Mouse (Mus musculus) MEL (cell line): Measurements from ENCODE around the gene Porcn. TPM values are rescaled to one million over a fixed set of nuclear protein-coding genes. Genes with fewer than 3 reads are reported as not detected.
A peak's percentile ranks its signal among the peaks of the same experiment; 100 is the strongest.

Experiments used
- DNase-seq: peaks from one replicate; pipeline ENCODE4 v3.0.0; 2011; ENCODE audit warnings: low read depth, low spot score
- H3K27ac ChIP-seq: 2 replicates; pipeline ENCODE4 v1.5.1; 2012; ENCODE audit warnings: low read depth, mild to moderate bottlenecking, control low read depth, low read length, moderate library complexity; ENCODE audit not compliant: control insufficient read depth
- H3K27me3 ChIP-seq, 2 experiments: fragments of 150-350 bp in 1 of 2; sonication (generic) in 1 of 2; 2 replicates each; pipeline ENCODE4 v1.6.1; 2012; ENCODE audit warnings: low read length in 2 of 2, mild to moderate bottlenecking in 2 of 2, improper control_type of control experiment in 1 of 2, moderate library complexity in 1 of 2; ENCODE audit not compliant: insufficient read depth in 2 of 2, control insufficient read depth in 1 of 2
- H3K36me3 ChIP-seq, 2 experiments: 2 replicates each; pipeline ENCODE4 v1.6.1; 2012 to 2014; ENCODE audit warnings: low read length in 2 of 2, improper control_type of control experiment in 1 of 2, inconsistent platforms in 1 of 2, mild to moderate bottlenecking in 1 of 2; ENCODE audit not compliant: insufficient read depth in 2 of 2, control insufficient read depth in 1 of 2
- H3K4me1 ChIP-seq, 2 experiments: fragments of 150-350 bp in 1 of 2; sonication (generic) in 1 of 2; 2 replicates each; pipeline ENCODE4 v1.6.1; 2012; ENCODE audit warnings: low read length in 2 of 2, improper control_type of control experiment in 1 of 2, mild to moderate bottlenecking in 1 of 2; ENCODE audit not compliant: insufficient read depth in 2 of 2, control insufficient read depth in 1 of 2
- H3K4me3 ChIP-seq, 2 experiments: fragments of 150-350 bp in 1 of 2; sonication (generic) in 1 of 2; 2 replicates each; pipeline ENCODE4 v1.5.1; 2012; ENCODE audit warnings: low read depth in 2 of 2, low read length in 2 of 2, mild to moderate bottlenecking in 2 of 2, moderate library complexity in 2 of 2, control low read depth in 1 of 2, improper control_type of control experiment in 1 of 2; ENCODE audit not compliant: control insufficient read depth in 1 of 2, insufficient read depth in 1 of 2
- H3K79me2 ChIP-seq: 2 replicates; pipeline ENCODE4 v1.6.1; 2012; ENCODE audit warnings: mild to moderate bottlenecking, low read length, moderate library complexity; ENCODE audit not compliant: control insufficient read depth, poor library complexity, insufficient read depth
- H3K9ac ChIP-seq: 2 replicates; pipeline ENCODE4 v1.6.1; 2012; ENCODE audit warnings: low read depth, mild to moderate bottlenecking, control low read depth, low read length, moderate library complexity; ENCODE audit not compliant: control insufficient read depth, poor library complexity, severe bottlenecking
- H3K9me3 ChIP-seq: fragments of 150-350 bp; sonication (generic); replicated peaks from 2 replicates; pipeline ENCODE4 v1.6.1; 2012; ENCODE audit warnings: mild to moderate bottlenecking, low read length, improper control_type of control experiment, moderate library complexity; ENCODE audit not compliant: insufficient read depth
- BHLHE40 ChIP-seq: IDR thresholded peaks from 2 replicates; pipeline ENCODE4 v1.6.1; 2012; ENCODE audit warnings: low read depth, mild to moderate bottlenecking, inconsistent platforms, low read length, improper control_type of control experiment, borderline replicate concordance
- CHD1 ChIP-seq: IDR thresholded peaks from 2 replicates; pipeline ENCODE4 v1.6.1; 2012; ENCODE audit warnings: low read depth, mild to moderate bottlenecking, inconsistent platforms, low read length, improper control_type of control experiment
- CHD2 ChIP-seq: IDR thresholded peaks from 2 replicates; pipeline ENCODE4 v1.6.1; 2011; ENCODE audit warnings: low read length, improper control_type of control experiment
- CTCF ChIP-seq, 3 experiments: IDR thresholded peaks in 2 of 3; conservative IDR thresholded peaks in 1 of 3; 2 replicates each; pipeline ENCODE4 v1.5.1; 2011 to 2012; ENCODE audit warnings: low read length in 3 of 3, low read depth in 2 of 3, mild to moderate bottlenecking in 2 of 3, improper control_type of control experiment in 1 of 3, inconsistent platforms in 1 of 3, mixed read lengths in 1 of 3, moderate library complexity in 1 of 3; ENCODE audit not compliant: control insufficient read depth in 1 of 3, insufficient read depth in 1 of 3, poor library complexity in 1 of 3, severe bottlenecking in 1 of 3
- E2F4 ChIP-seq: IDR thresholded peaks from 2 replicates; pipeline ENCODE4 v1.6.1; 2011; ENCODE audit warnings: low read depth, low read length, improper control_type of control experiment, borderline replicate concordance
- EP300 ChIP-seq, 2 experiments: IDR thresholded peaks; 2 replicates each; pipeline ENCODE4 v1.6.1; 2011; ENCODE audit warnings: improper control_type of control experiment in 2 of 2, low read length in 2 of 2, low read depth in 1 of 2, mild to moderate bottlenecking in 1 of 2
- ETS1 ChIP-seq: IDR thresholded peaks from 2 replicates; pipeline ENCODE4 v1.6.1; 2012; ENCODE audit warnings: low read depth, mild to moderate bottlenecking, inconsistent platforms, low read length, improper control_type of control experiment, moderate library complexity
- GABPA ChIP-seq: IDR thresholded peaks from 2 replicates; pipeline ENCODE4 v1.6.1; 2012; ENCODE audit warnings: low read depth, mild to moderate bottlenecking, inconsistent platforms, low read length, improper control_type of control experiment, moderate library complexity
- GATA1 ChIP-seq: IDR thresholded peaks from 2 replicates; pipeline ENCODE4 v1.6.1; 2011; ENCODE audit warnings: low read depth, low read length, improper control_type of control experiment
- HCFC1 ChIP-seq: IDR thresholded peaks from 2 replicates; pipeline ENCODE4 v1.6.1; 2012; ENCODE audit warnings: low read depth, mild to moderate bottlenecking, inconsistent platforms, low read length, improper control_type of control experiment, moderate library complexity
- KAT2A ChIP-seq: conservative IDR thresholded peaks from 2 replicates; pipeline ENCODE4 v1.6.1; 2012; ENCODE audit warnings: low read depth, low read length, improper control_type of control experiment, inconsistent platforms
- MAFK ChIP-seq: IDR thresholded peaks from 2 replicates; pipeline ENCODE4 v1.6.1; 2011; ENCODE audit warnings: low read depth, mild to moderate bottlenecking, low read length, improper control_type of control experiment, borderline replicate concordance
- MAX ChIP-seq: IDR thresholded peaks from 2 replicates; pipeline ENCODE4 v1.6.1; 2011; ENCODE audit warnings: low read length, improper control_type of control experiment
- MAZ ChIP-seq: IDR thresholded peaks from 2 replicates; pipeline ENCODE4 v1.6.1; 2012; ENCODE audit warnings: low read depth, mild to moderate bottlenecking, inconsistent platforms, low read length, improper control_type of control experiment
- MXI1 ChIP-seq: IDR thresholded peaks from 2 replicates; pipeline ENCODE4 v1.6.1; 2011; ENCODE audit warnings: mild to moderate bottlenecking, low read depth, low read length, improper control_type of control experiment
- MYB ChIP-seq: IDR thresholded peaks from 2 replicates; pipeline ENCODE4 v1.6.1; 2011; ENCODE audit warnings: mild to moderate bottlenecking, low read depth, low read length, improper control_type of control experiment
- MYC ChIP-seq: IDR thresholded peaks from 2 replicates; pipeline ENCODE4 v1.6.1; 2011; ENCODE audit warnings: low read depth, mild to moderate bottlenecking, low read length, improper control_type of control experiment, moderate library complexity
- NRF1 ChIP-seq: IDR thresholded peaks from 2 replicates; pipeline ENCODE4 v1.6.1; 2014; ENCODE audit warnings: low read depth, mild to moderate bottlenecking, inconsistent platforms, low read length, improper control_type of control experiment, moderate library complexity; ENCODE audit not compliant: poor library complexity, insufficient read depth, severe bottlenecking
- POLR2A ChIP-seq, 2 experiments: IDR thresholded peaks; 2 replicates each; pipeline ENCODE4 v1.6.1; 2011 to 2012; ENCODE audit warnings: low read length in 2 of 2, mild to moderate bottlenecking in 2 of 2, control low read depth in 1 of 2, improper control_type of control experiment in 1 of 2, low read depth in 1 of 2, moderate library complexity in 1 of 2; ENCODE audit not compliant: control insufficient read depth in 1 of 2, insufficient read depth in 1 of 2, poor library complexity in 1 of 2
- POLR2AphosphoS2 ChIP-seq: IDR thresholded peaks from 2 replicates; pipeline ENCODE4 v1.6.1; 2011; ENCODE audit warnings: low read length, improper control_type of control experiment
- RCOR1 ChIP-seq: IDR thresholded peaks from 2 replicates; pipeline ENCODE4 v1.6.1; 2012; ENCODE audit warnings: low read depth, mild to moderate bottlenecking, inconsistent platforms, low read length, improper control_type of control experiment
- SIN3A ChIP-seq: IDR thresholded peaks from 2 replicates; pipeline ENCODE4 v1.6.1; 2012; ENCODE audit warnings: low read length, improper control_type of control experiment, inconsistent platforms
- TAL1 ChIP-seq: IDR thresholded peaks from 2 replicates; pipeline ENCODE4 v1.6.1; 2012; ENCODE audit warnings: mild to moderate bottlenecking, inconsistent platforms, low read length, moderate library complexity, mixed read lengths
- TBP ChIP-seq: IDR thresholded peaks from 2 replicates; pipeline ENCODE4 v1.8.0; 2011; ENCODE audit warnings: low read depth, low read length, improper control_type of control experiment
- TCF12 ChIP-seq: IDR thresholded peaks from 2 replicates; pipeline ENCODE4 v1.6.1; 2014; ENCODE audit warnings: low read depth, mild to moderate bottlenecking, inconsistent platforms, low read length, improper control_type of control experiment, moderate library complexity
- ZC3H11A ChIP-seq: IDR thresholded peaks from 2 replicates; pipeline ENCODE4 v1.6.1; 2012; ENCODE audit warnings: low read depth, mild to moderate bottlenecking, inconsistent platforms, low read length, improper control_type of control experiment
- ZKSCAN1 ChIP-seq: IDR thresholded peaks from 2 replicates; pipeline ENCODE4 v1.6.1; 2012; ENCODE audit warnings: low read depth, mild to moderate bottlenecking, inconsistent platforms, low read length, improper control_type of control experiment, moderate library complexity
- ZNF384 ChIP-seq: IDR thresholded peaks from 2 replicates; pipeline ENCODE4 v1.6.1; 2012; ENCODE audit warnings: low read depth, mild to moderate bottlenecking, inconsistent platforms, low read length, improper control_type of control experiment
- polyA plus RNA-seq, 2 experiments: library from polyadenylated mRNA; stranded (reverse) in 1 of 2; unstranded in 1 of 2; fragments of >175 nt in 1 of 2; fragments of >200 nt in 1 of 2; gene quantifications; 2 replicates each; pipeline versions ENCODE4 v1.2.1 to v1.2.4; 2012; ENCODE audit warnings: low replicate concordance in 2 of 2, low read depth in 1 of 2; ENCODE audit not compliant: insufficient read length in 2 of 2, insufficient read depth in 1 of 2, missing spikeins in 1 of 2
- total RNA-seq: library from RNA; depleted of rRNA; stranded (reverse); fragments of 300-350 nt; gene quantifications from 2 replicates; pipeline ENCODE4 v1.2.3, GENCODE M21; 2012

Porcn gene
- total and polyA plus RNA-seq, 3 experiments = 3.5 to 16.1 TPM; not detected in 1

DNA sequence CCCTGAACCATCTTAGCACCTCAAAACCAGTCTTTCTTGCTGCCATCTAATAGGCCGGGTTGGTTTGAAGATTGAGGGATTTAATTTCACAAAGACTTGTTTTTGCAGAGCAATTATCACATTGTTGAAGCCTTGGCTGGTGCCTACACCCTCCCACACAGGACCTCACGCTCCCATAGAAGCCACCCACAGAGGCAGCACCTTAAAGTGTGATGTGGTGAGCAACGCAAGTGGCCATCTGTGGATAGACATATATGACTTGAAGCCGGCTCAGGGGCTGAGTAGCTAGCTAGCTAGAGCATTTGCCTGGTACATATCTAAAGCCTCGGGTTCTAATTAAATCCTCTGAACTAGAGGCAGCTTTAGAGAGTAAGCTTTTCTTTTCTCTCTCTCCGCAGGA, 11.1 kb upstream of the Porcn start:
- no peaks in the 10 kb centered on the region for H3K9me3 ChIP-seq
- H3K79me2 ChIP-seq = no peaks in the 10 kb centered on the region
- no peak overlapping the region for H3K27ac ChIP-seq
- no peaks in the 10 kb centered on the region for H3K27me3 ChIP-seq
- TF ChIP-seq E2F4 (no peak), CTCF (IDR thresholded peaks at IDR 0.05 in 2 of 3, conservative IDR thresholded peaks at IDR 0.05 in 1 of 3; ENCODE audit: control insufficient read depth in 1 of 3, insufficient read depth in 1 of 3, low read depth in 2 of 3, low read length in 3 of 3, poor library complexity in 1 of 3, severe bottlenecking in 1 of 3) (no peak), ZKSCAN1 (no peak), MYC (no peak), ZC3H11A (no peak), KAT2A (no peak), RCOR1 (no peak), MAFK (no peak), POLR2A (IDR thresholded peaks at IDR 0.05; ENCODE audit: control insufficient read depth in 1 of 2, insufficient read depth in 1 of 2, low read depth in 1 of 2, low read length in 2 of 2, poor library complexity in 1 of 2) (no peak), HCFC1 (no peak), NRF1 (no peak), SIN3A (no peak), TBP (no peak), MYB (no peak), TAL1 (no peak), GABPA (no peak), MAX (no peak), EP300 (IDR thresholded peaks at IDR 0.05; ENCODE audit: low read depth in 1 of 2, low read length in 2 of 2) (no peak)
- H3K36me3 ChIP-seq = peaks cover 0 to 6% of the 10 kb centered on the region in 2 experiments; a peak in 2 of 4 replicates
- no peak overlapping the region for H3K9ac ChIP-seq
- DNase-seq = no peak
- peaks cover 0 to 19% of the 10 kb centered on the region in 2 experiments; a peak in 3 of 4 replicates for H3K4me1 ChIP-seq
- H3K4me3 ChIP-seq = no peak overlapping the region

DNA sequence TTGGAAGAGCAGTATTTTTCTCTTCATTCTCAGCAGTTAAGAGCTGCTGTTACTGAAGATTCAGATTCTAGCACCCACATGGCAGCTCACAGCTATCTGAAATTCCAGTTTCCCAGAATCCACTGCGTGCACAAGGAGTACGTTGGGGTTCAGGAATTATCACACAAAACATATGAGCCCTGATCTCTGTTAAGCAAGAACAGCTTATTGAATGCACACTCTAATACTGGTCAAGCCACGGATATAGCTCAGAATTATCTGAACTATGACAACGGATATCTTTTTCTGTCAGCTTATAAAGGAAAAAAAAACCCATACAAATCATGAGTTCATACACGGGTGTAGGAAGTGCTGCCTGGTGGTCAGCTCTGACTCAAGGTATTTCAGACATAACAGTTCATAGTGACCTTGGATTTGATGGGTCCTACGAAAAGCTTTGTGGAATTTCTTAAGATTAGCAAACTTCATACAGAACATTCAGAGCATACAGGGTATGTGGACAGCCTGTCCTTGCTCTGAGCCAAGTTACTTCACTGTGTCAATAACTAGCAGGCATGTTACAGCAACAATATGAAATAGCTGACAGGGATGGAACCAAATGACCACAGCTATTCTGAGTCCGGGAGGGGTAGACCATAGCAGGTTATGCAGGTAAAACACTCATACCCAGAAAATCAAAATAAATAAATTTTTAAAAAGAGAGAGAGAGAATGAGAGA, 5.3 kb upstream of the Porcn start:
- Histone ChIP-seq H3K27ac (peak overlapping the region; percentile 15), H3K79me2 (no peaks in the 10 kb centered on the region), H3K36me3 (peaks cover 0 to 14% of the 10 kb centered on the region in 2 experiments; a peak in 2 of 4 replicates), H3K4me3 (no peak overlapping the region), H3K9ac (no peak overlapping the region), H3K4me1 (peaks cover 10 to 13% of the 10 kb centered on the region in 2 experiments), H3K9me3 (no peaks in the 10 kb centered on the region), H3K27me3 (no peaks in the 10 kb centered on the region)
- DNase-seq = peak; percentile 71
- TF ChIP-seq TCF12 = peak; percentile 74
- no peak for TF ChIP-seq CHD1
- peak in 1 of 2 experiments; percentile 30; a peak in 1 of 4 replicates for TF ChIP-seq POLR2A (IDR thresholded peaks at IDR 0.05; ENCODE audit: control insufficient read depth in 1 of 2, insufficient read depth in 1 of 2, low read depth in 1 of 2, low read length in 2 of 2, poor library complexity in 1 of 2)
- TF ChIP-seq HCFC1 = no peak
- peak; percentile 79 to 88 for TF ChIP-seq EP300 (IDR thresholded peaks at IDR 0.05; ENCODE audit: low read depth in 1 of 2, low read length in 2 of 2)
- peak; percentile 78 for TF ChIP-seq ETS1
- peak; percentile 80 for TF ChIP-seq MYB
- TF ChIP-seq TBP = peak; percentile 66; the same call in 1 of the 2 replicates
- 0 out of 2 replicates have a peak, but pooled peaks have one; percentile 56 for TF ChIP-seq MYC
- TF ChIP-seq CHD2 = no peak
- TF ChIP-seq ZNF384 = peak; percentile 77
- peak; percentile 34; the same call in 1 of the 2 replicates for TF ChIP-seq MXI1
- TF ChIP-seq SIN3A = peak; percentile 38; the same call in 1 of the 2 replicates
- peak; percentile 67 for TF ChIP-seq GATA1
- no peak for TF ChIP-seq GABPA
- TF ChIP-seq BHLHE40 = no peak
- no peak for TF ChIP-seq MAZ
- TF ChIP-seq MAX = peak; percentile 76
- TF ChIP-seq TAL1 = peak; percentile 1
- no peak for TF ChIP-seq POLR2AphosphoS2
